Mouse (Mus musculus): ENCODE results near the gene Synpo2.

The Synpo2 gene

GRCm38 (mm10) chr3:123235921-123236320 is at the start of gene Synpo2:
TSS of gene Synpo2 (minus strand) at chr3:123236149.
- DNase-seq (ENCODE audit: low spot score): peak; percentile 36

- no peak for DNase-seq (ENCODE audit: low spot score)
Measured at GRCm38 (mm10) chr3:123285649-123286048, 49.7 kb upstream of the Synpo2 start.

GRCm38 (mm10) chr3:123284284-123284683 is 48.3 kb upstream of the Synpo2 start:
- DNase-seq (ENCODE audit: low spot score): no peak

- no peak for DNase-seq (ENCODE audit: low spot score)
Measured at GRCm38 (mm10) chr3:123282866-123283615, 47.1 kb upstream of the Synpo2 start.

- DNase-seq (ENCODE audit: low spot score): peak; percentile 32
Measured at GRCm38 (mm10) chr3:123267741-123268201, 31.8 kb upstream of the Synpo2 start.

- peak; percentile 57 for DNase-seq (ENCODE audit: low spot score)
Measured at GRCm38 (mm10) chr3:123266753-123267651, 31.1 kb upstream of the Synpo2 start, which contains the start of gene Sec24d. TSS of gene Sec24d (plus strand) at chr3:123267455.

GRCm38 (mm10) chr3:123264706-123265105 is 28.8 kb upstream of the Synpo2 start:
- DNase-seq (ENCODE audit: low spot score): no peak

- no peak for DNase-seq (ENCODE audit: low spot score)
Measured at GRCm38 (mm10) chr3:123258709-123259108, 22.8 kb upstream of the Synpo2 start.

GRCm38 (mm10) chr3:123256181-123257101 is 20.5 kb upstream of the Synpo2 start:
- no peak for DNase-seq (ENCODE audit: low spot score)

GRCm38 (mm10) chr3:123245646-123246045 is 9.7 kb upstream of the Synpo2 start:
- DNase-seq (ENCODE audit: low spot score): no peak

GRCm38 (mm10) chr3:123244376-123244775 is 8.4 kb upstream of the Synpo2 start:
- DNase-seq (ENCODE audit: low spot score): no peak

- no peak for DNase-seq (ENCODE audit: low spot score)
Measured at GRCm38 (mm10) chr3:123237446-123237845, 1.5 kb upstream of the Synpo2 start.

GRCm38 (mm10) chr3:123237039-123237438 is 1.1 kb upstream of the Synpo2 start:
- no peak for DNase-seq (ENCODE audit: low spot score)

GRCm38 (mm10) chr3:123235495-123235894 is 454 bp downstream of the Synpo2 start:
- DNase-seq (ENCODE audit: low spot score): no peak

- DNase-seq (ENCODE audit: low spot score): peak; percentile 7
Measured at GRCm38 (mm10) chr3:123234191-123234836, 1.6 kb downstream of the Synpo2 start.

GRCm38 (mm10) chr3:123231639-123232038 is 4.3 kb downstream of the Synpo2 start:
- no peak for DNase-seq (ENCODE audit: low spot score)

GRCm38 (mm10) chr3:123227276-123227675 is 8.7 kb downstream of the Synpo2 start:
- DNase-seq (ENCODE audit: low spot score): no peak

GRCm38 (mm10) chr3:123218646-123219045 is 17.3 kb downstream of the Synpo2 start:
- no peak for DNase-seq (ENCODE audit: low spot score)

- no peak for DNase-seq (ENCODE audit: low spot score)
Measured at GRCm38 (mm10) chr3:123208891-123209290, 27.1 kb downstream of the Synpo2 start.

GRCm38 (mm10) chr3:123207386-123207785 is 28.6 kb downstream of the Synpo2 start:
- no peak for DNase-seq (ENCODE audit: low spot score)

- DNase-seq (ENCODE audit: low spot score): no peak
Measured at GRCm38 (mm10) chr3:123205485-123205884, 30.5 kb downstream of the Synpo2 start.

Measured in ovary, postnatal 10 days (tissue).